Mouse (Mus musculus): Measurements from ENCODE around the gene Fam76b.

GRCm38 (mm10) chr9:13836726-13837125 is 9.2 kb downstream of the Fam76b start:
- TF ChIP-seq USF1 (IDR thresholded peaks at IDR 0.05; ENCODE audit: low read depth) (no peak), CTCF (IDR thresholded peaks at IDR 0.05; ENCODE audit: control insufficient read depth, insufficient read depth, insufficient read length) (no peak), MAX (IDR thresholded peaks at IDR 0.05) (no peak), MYOG (IDR thresholded peaks at IDR 0.05; ENCODE audit: control insufficient read depth, extremely low read depth, insufficient read length) (no peak)
